8 mouse cellular contexts compared by ENCODE assay signal in genomic region chr9:60794210-60794840, GRCm38 (mm10). TPM values are rescaled to one million over a fixed set of nuclear protein-coding genes. Genes with fewer than 3 reads are reported as not detected.
DNase-seq lines count a peak whose midpoint lies in the region; ATAC-seq and TF ChIP-seq lines count a peak whose summit lies in the region.

Gene Uaca (plus strand): TSS chr9:60794542.

- no peaks in the 10 kb centered on the region for H3K4me1 ChIP-seq in intestine, postnatal 0 days (replicated peaks; ENCODE audit: control insufficient read depth, insufficient read depth, low read length)
- H3K4me1 ChIP-seq in small intestine, adult 2 months (ENCODE audit: control insufficient read depth, insufficient read depth, insufficient read length, low read length) = peaks cover 10% of the 10 kb centered on the region; the same call in 1 of the 2 replicates

- H3K27me3 ChIP-seq in intestine, postnatal 0 days (replicated peaks; ENCODE audit: control insufficient read depth, insufficient read depth, low read length) = no peaks in the 10 kb centered on the region
- H3K27me3 ChIP-seq in small intestine, adult 2 months (ENCODE audit: control insufficient read depth, insufficient read depth, low read length) = no peaks in the 10 kb centered on the region

- TF ChIP-seq CTCF in intestine, postnatal 0 days (IDR thresholded peaks at IDR 0.05; ENCODE audit: low read depth) = peak; percentile 87
- peak; percentile 75; the same call in 1 of the 2 replicates for TF ChIP-seq CTCF in small intestine, adult 2 months (IDR thresholded peaks at IDR 0.05; ENCODE audit: extremely low read depth, insufficient read length, insufficient replicate concordance, low read depth, low read length)

- peak within 1 kb of the TSS; percentile 81 for H3K27ac ChIP-seq in intestine, postnatal 0 days (ENCODE audit: low read depth, low read length)
- peak within 1 kb of the TSS; percentile 90 for H3K27ac ChIP-seq in small intestine, adult 2 months (ENCODE audit: insufficient read depth, low read depth, low read length)

- intact Hi-C loops in left cerebral cortex, postnatal 25 days (cut with DNase I) = loop anchor here (5.0 kb wide), 1 partner anchor 37 kb away; no protein-coding TSS in a partner anchor

- peak; percentile 79; the same call in 1 of the 2 replicates for TF ChIP-seq POLR2A in small intestine, adult 2 months (IDR thresholded peaks at IDR 0.05; ENCODE audit: low read depth, low read length)

- peak within 1 kb of the TSS; percentile 92 for H3K4me3 ChIP-seq in intestine, postnatal 0 days (ENCODE audit: low read depth, low read length)
- peak within 1 kb of the TSS; percentile 94 for H3K4me3 ChIP-seq in small intestine, adult 2 months (ENCODE audit: low read depth, low read length)

- H3K9ac ChIP-seq in intestine, postnatal 0 days (ENCODE audit: low read depth, low read length) = peak within 1 kb of the TSS; percentile 78

- peak within 1 kb of the TSS; percentile 93 for H3K4me2 ChIP-seq in intestine, postnatal 0 days (replicated peaks; ENCODE audit: low read depth)

- under 1% methylated on average over 45 of the region's 45 CpGs for WGBS in intestine, postnatal 0 days
- under 1% methylated on average over 45 of the region's 45 CpGs for WGBS in small intestine, adult 2 months

- ATAC-seq in intestine, postnatal 0 days = peak; percentile 96
- no peak for ATAC-seq in monocyte, adult 5-6 weeks (replicated peaks; ENCODE audit: insufficient number of reproducible peaks, low FRiP score, low TSS enrichment, poor library complexity, severe bottlenecking)

- H3K36me3 ChIP-seq in intestine, postnatal 0 days (ENCODE audit: control insufficient read depth, insufficient read depth) = no peaks in the 10 kb centered on the region
- H3K36me3 ChIP-seq in small intestine, adult 2 months (ENCODE audit: control insufficient read depth, insufficient read depth, low read length) = no peaks in the 10 kb centered on the region

- no peaks in the 10 kb centered on the region for H3K9me3 ChIP-seq in intestine, postnatal 0 days (ENCODE audit: control insufficient read depth)

- peak; percentile 95 for DNase-seq in adrenal gland, postnatal 25 days
- peak; percentile 97 for DNase-seq in embryo, embryonic 9.5 days (ENCODE audit: extremely low spot score)
- DNase-seq in gonadal fat pad, adult 2 months (ENCODE audit: low read depth) = peak; percentile 40
- peak; percentile 73 to 86 for DNase-seq in left cerebral cortex, postnatal 25 days (ENCODE audit: low spot score in 2 of 2)
- DNase-seq in mesoderm, embryonic 11.5 days (ENCODE audit: low read depth, low spot score) = peak; percentile 96

RNA-seq across cellular contexts. Expression of gene Uaca, which starts in this region (rescaled TPM):
- 48.2 and 48.6 TPM in 2 replicates for total RNA-seq in adrenal gland, postnatal 25 days (2021)
- polyA plus RNA-seq in gonadal fat pad, adult 2 months (2012; rRNA removed) = 8.2 and 10.2 TPM in 2 replicates
- polyA plus RNA-seq in intestine, postnatal 0 days (2015; fragmentation: Nextera tagmentation; extraction: Ambion mirVana) = 34.6 and 39.3 TPM in 2 replicates
- 1 to 10 TPM; 8.6 to 9.2 TPM for total RNA-seq in left cerebral cortex, postnatal 25 days (2021)
- 7.9 and 23.3 TPM in 2 replicates for polyA plus RNA-seq in small intestine, adult 2 months (2012; rRNA removed)
- 0.43 TPM in 1 of 3 replicates, not detected in the others for total RNA-seq in monocyte, adult 5-6 weeks (2017)

Comparison
In these comparisons a context has a peak if more than half of its experiments do, and no peak if none do; other contexts are left out.
1. DNase-seq: peak in every context shown above with its lines; median percentile 97 in embryo, embryonic 9.5 days; 96 in mesoderm, embryonic 11.5 days; 95 in adrenal gland, postnatal 25 days; 80 in left cerebral cortex, postnatal 25 days; 40 in gonadal fat pad, adult 2 months.